Mouse (Mus musculus) E14TG2a.4 (cell line): ENCODE results near the gene Psme3.

Experiments used
- CTCF ChIP-seq: conservative IDR thresholded peaks from 2 replicates; pipeline ENCODE4 v1.5.1; 2014; ENCODE audit warnings: low read length
- POU5F1 ChIP-seq: IDR thresholded peaks from 2 replicates; pipeline ENCODE4 v1.6.1; 2014; ENCODE audit warnings: low read length, borderline replicate concordance

DNA sequence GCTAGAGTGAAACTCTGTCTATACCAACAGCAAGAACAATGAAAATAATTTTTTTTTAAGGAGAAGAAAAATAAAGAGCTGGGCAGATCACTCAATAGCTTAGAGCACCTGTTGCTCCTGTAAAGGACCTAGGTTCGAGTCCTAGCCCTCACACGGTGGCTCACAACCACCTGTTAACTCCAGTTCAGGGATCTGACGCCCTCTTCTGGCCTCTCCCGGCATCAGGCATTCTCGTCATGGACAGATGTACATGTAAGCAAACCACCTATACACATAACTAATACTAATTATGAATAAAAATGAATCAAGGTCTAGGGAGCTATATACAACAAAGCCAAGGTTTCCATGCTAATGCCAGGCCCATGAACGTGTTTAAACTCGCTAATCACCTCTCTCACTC is 15.1 kb upstream of the Psme3 start:
- TF ChIP-seq CTCF (peak; percentile 15), POU5F1 (no peak)
